Mouse (Mus musculus) liver, adult 2 months (tissue): ENCODE measurements around the gene Fam241a. TPM values are rescaled to one million over a fixed set of nuclear protein-coding genes. Genes with fewer than 3 reads are reported as not detected.

Experiments used
- DNase-seq: peaks from one replicate; pipeline ENCODE4 v3.0.0-alpha.2; 2011; ENCODE audit warnings: low read depth, low spot score; ENCODE audit errors: extremely low read depth
- H3K27ac ChIP-seq: fragments of 200-500 bp; replicated peaks from 2 replicates; pipeline ENCODE4 v1.5.1; 2012; ENCODE audit warnings: low read depth, mild to moderate bottlenecking, control low read depth, inconsistent platforms, low read length; ENCODE audit not compliant: insufficient read depth
- H3K27me3 ChIP-seq: fragments of 200-500 bp; 2 replicates; pipeline ENCODE4 v1.6.1; 2012; ENCODE audit warnings: mild to moderate bottlenecking, moderate library complexity, low read length, inconsistent platforms; ENCODE audit not compliant: control insufficient read depth, insufficient read depth
- H3K36me3 ChIP-seq: fragments of 200-500 bp; 2 replicates; pipeline ENCODE4 v1.6.1; 2012; ENCODE audit warnings: low read length, inconsistent platforms; ENCODE audit not compliant: control insufficient read depth, insufficient read depth
- H3K4me1 ChIP-seq: fragments of 200-500 bp; 2 replicates; pipeline ENCODE4 v1.6.1; 2011; ENCODE audit warnings: low read length; ENCODE audit not compliant: control insufficient read depth, insufficient read depth
- H3K4me3 ChIP-seq: fragments of 200-500 bp; 2 replicates; pipeline ENCODE4 v1.5.1; 2011; ENCODE audit warnings: low read depth, mild to moderate bottlenecking, control low read depth, low read length, moderate library complexity; ENCODE audit not compliant: insufficient read depth
- H3K79me2 ChIP-seq: fragments of 200-500 bp; 2 replicates; pipeline ENCODE4 v1.6.1; 2012; ENCODE audit warnings: inconsistent platforms, mild to moderate bottlenecking, low read length, moderate library complexity; ENCODE audit not compliant: control insufficient read depth, insufficient read depth
- H3K9ac ChIP-seq: fragments of 200-500 bp; 2 replicates; pipeline ENCODE4 v1.6.1; 2012; ENCODE audit warnings: low read depth, mild to moderate bottlenecking, control low read depth, inconsistent platforms, low read length
- CTCF ChIP-seq: fragments of 200-500 bp; IDR thresholded peaks from 2 replicates; pipeline ENCODE4 v1.5.1; 2011; ENCODE audit warnings: low read depth, low read length, control low read depth
- POLR2A ChIP-seq: fragments of 200-500 bp; IDR thresholded peaks from 2 replicates; pipeline ENCODE4 v1.6.1; 2011; ENCODE audit warnings: low read length, control low read depth; ENCODE audit not compliant: insufficient read depth; ENCODE audit errors: extremely low read depth
- WGBS: fragments of 180-500 bp; shearing (Covaris S2); methylation state at CpG from one replicate; pipeline ENCODE4 v1.1.7; 2018; 5-methylcytosine and 5-hydroxymethylcytosine counted together
- polyA plus RNA-seq: library from polyadenylated mRNA; depleted of rRNA; stranded (reverse); fragments of >200 nt; gene quantifications from 2 replicates; pipeline ENCODE4 v1.2.3, GENCODE M21; 2012; rRNA removed
- total RNA-seq: library from RNA; depleted of rRNA; stranded (reverse); fragments of >200 nt; gene quantifications from 2 replicates; pipeline ENCODE4 v1.2.3, GENCODE M21; 2014; rRNA removed

Fam241a gene
- total and polyA plus RNA-seq, 2 experiments: 1.1 to 3.2 TPM

- H3K27me3 ChIP-seq: no peaks in the 10 kb centered on the region
- no peak overlapping the region for H3K27ac ChIP-seq
- H3K9ac ChIP-seq: no peak overlapping the region
- H3K4me1 ChIP-seq: peaks cover 6% of the 10 kb centered on the region; the same call in 1 of the 2 replicates
- peaks cover 19% of the 10 kb centered on the region; the same call in 1 of the 2 replicates for H3K79me2 ChIP-seq
- no peak overlapping the region for H3K4me3 ChIP-seq
- WGBS: 55% methylated on average over 7 of the region's 7 CpGs
- DNase-seq: no peak
- H3K36me3 ChIP-seq: 0 out of 2 replicates have a peak, but pooled peaks cover 2% of the 10 kb centered on the region
- TF ChIP-seq CTCF (no peak), POLR2A (no peak)
Observed at GRCm38 (mm10) chr3:127827123-127827522, 69.0 kb downstream of the Fam241a start.

- no peaks in the 10 kb centered on the region for H3K27me3 ChIP-seq
- TF ChIP-seq POLR2A: no peak
- no peak for TF ChIP-seq CTCF
- no peak overlapping the region for H3K9ac ChIP-seq
- DNase-seq: no peak
- H3K79me2 ChIP-seq: peaks cover 19% of the 10 kb centered on the region; the same call in 1 of the 2 replicates
- H3K27ac ChIP-seq: no peak overlapping the region
- H3K4me3 ChIP-seq: no peak overlapping the region
- 95% methylated on average over 7 of the region's 7 CpGs for WGBS
- 0 out of 2 replicates have a peak, but pooled peaks cover 4% of the 10 kb centered on the region for H3K36me3 ChIP-seq
- H3K4me1 ChIP-seq: peaks cover 6% of the 10 kb centered on the region; the same call in 1 of the 2 replicates
Observed at GRCm38 (mm10) chr3:127826503-127826902, 69.6 kb downstream of the Fam241a start.

DNA sequence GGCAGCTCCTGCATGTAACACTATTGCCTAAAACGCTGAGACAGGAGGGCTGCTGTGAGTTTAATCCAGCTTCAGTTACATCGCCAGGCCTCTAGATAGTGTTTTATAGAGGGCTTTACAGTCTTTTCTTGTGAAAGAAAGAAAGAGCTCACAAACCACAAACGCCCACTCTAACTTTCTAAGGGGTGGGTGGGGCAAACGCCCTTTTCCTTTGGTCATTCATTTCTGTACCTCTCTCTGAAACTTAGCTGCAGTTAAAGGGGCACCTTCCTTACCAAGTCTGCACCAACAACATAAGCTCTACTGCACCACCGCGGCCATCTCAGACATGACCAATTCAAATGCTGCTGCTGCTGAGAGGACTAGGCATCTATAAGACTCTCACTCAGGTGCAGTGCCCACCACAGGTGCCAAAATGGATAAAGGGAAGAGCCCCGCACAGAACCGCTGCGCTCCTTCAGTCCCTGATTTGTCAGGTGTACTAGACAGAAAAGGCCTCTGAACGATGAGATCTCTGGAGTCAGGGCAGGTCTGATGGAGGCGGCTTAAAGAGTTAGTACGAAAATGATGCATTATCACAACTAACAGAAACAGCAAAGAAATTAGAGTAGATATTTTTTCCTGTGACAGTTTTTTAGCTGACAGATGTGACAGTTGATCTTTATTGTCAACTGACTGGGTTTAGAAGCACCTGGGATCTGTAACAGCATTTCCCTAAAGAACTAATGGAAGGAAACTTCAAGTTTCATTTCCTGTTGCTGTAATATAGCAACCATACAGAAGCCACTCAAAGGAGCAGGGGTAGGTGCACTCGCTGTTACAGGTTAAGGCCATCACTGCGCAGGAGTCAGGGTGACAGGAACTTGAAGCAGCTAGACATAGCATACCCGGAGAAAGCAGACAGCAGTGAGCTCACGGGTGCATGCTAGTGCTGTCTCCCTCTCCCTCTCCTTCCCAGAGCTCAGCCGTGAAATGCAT, 71.9 kb downstream of the Fam241a start:
- DNase-seq: no peak
- no peak overlapping the region for H3K9ac ChIP-seq
- peaks cover 6% of the 10 kb centered on the region; the same call in 1 of the 2 replicates for H3K4me1 ChIP-seq
- H3K27me3 ChIP-seq: no peaks in the 10 kb centered on the region
- peaks cover 17% of the 10 kb centered on the region for H3K36me3 ChIP-seq
- H3K79me2 ChIP-seq: peaks cover 5% of the 10 kb centered on the region; the same call in 1 of the 2 replicates
- H3K4me3 ChIP-seq: no peak overlapping the region
- H3K27ac ChIP-seq: no peak overlapping the region
- WGBS: 92% methylated on average over 17 of the region's 17 CpGs
- no peak for TF ChIP-seq POLR2A
- TF ChIP-seq CTCF: no peak

- no peak for DNase-seq
- TF ChIP-seq CTCF (no peak), POLR2A (no peak)
- peaks cover 21% of the 10 kb centered on the region for H3K36me3 ChIP-seq
- peaks cover 6% of the 10 kb centered on the region; the same call in 1 of the 2 replicates for H3K4me1 ChIP-seq
- 0 out of 2 replicates have a peak, but pooled peaks cover 2% of the 10 kb centered on the region for H3K79me2 ChIP-seq
- H3K9ac ChIP-seq: no peak overlapping the region
- WGBS: 80% methylated on average over 5 of the region's 5 CpGs
- no peaks in the 10 kb centered on the region for H3K27me3 ChIP-seq
- no peak overlapping the region for H3K4me3 ChIP-seq
- H3K27ac ChIP-seq: no peak overlapping the region
Observed at GRCm38 (mm10) chr3:127821209-127821608, 74.9 kb downstream of the Fam241a start.

DNA sequence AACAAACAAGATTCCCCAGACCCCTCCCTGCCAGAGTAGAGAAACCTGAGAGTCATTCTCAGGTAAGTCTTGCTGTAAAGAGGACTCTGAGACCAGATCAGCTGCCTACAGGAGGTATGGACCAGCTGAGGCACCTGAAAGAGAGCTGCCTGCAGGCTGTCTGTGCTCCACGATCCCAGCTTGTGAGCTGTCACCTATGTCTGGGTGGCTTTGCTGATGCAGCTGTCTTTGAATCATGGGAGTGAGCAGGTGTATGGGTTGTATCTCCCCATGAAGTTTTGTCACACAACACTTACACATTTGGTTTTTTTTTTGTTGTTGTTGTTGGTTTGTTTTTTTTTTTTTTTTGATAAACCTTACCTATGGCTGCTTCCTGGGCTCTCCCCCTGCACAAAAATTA, 75.7 kb downstream of the Fam241a start:
- Histone ChIP-seq H3K4me3 (no peak overlapping the region), H3K79me2 (0 out of 2 replicates have a peak, but pooled peaks cover 2% of the 10 kb centered on the region), H3K27ac (no peak overlapping the region), H3K9ac (no peak overlapping the region), H3K36me3 (peaks cover 21% of the 10 kb centered on the region), H3K4me1 (peaks cover 3% of the 10 kb centered on the region; the same call in 1 of the 2 replicates), H3K27me3 (no peaks in the 10 kb centered on the region)
- TF ChIP-seq CTCF: no peak
- no peak for TF ChIP-seq POLR2A
- WGBS: 100% methylated on average over 1 of the region's 1 CpGs
- DNase-seq: no peak

Other genes with a start within 250 kb of the Fam241a start
- 1.9 and 2.1 TPM in 2 replicates for gene Alpk1, start 115.8 kb downstream of the Fam241a start, total RNA-seq
- gene Alpk1, start 115.8 kb downstream of the Fam241a start, polyA plus RNA-seq: 0.21 and 0.39 TPM in 2 replicates
- 19.8 and 24.8 TPM in 2 replicates for gene Tifa, start 106.5 kb downstream of the Fam241a start, total RNA-seq
- gene Tifa, start 106.5 kb downstream of the Fam241a start, polyA plus RNA-seq: 8.4 and 12.5 TPM in 2 replicates
- 20.6 and 21.1 TPM in 2 replicates for gene Ap1ar, start 58.8 kb downstream of the Fam241a start, total RNA-seq
- gene Ap1ar, start 58.8 kb downstream of the Fam241a start, polyA plus RNA-seq: 10.0 and 21.4 TPM in 2 replicates